Mouse (Mus musculus) forebrain, embryonic 11.5 days (tissue): ENCODE data around the gene Smyd3. TPM values are rescaled to one million over a fixed set of nuclear protein-coding genes. Genes with fewer than 3 reads are reported as not detected.
"Not testable (repeated sequence)": the region's sequence is repeated elsewhere in the genome, so short reads cannot be mapped to it uniquely, and the experiment has no call there.

Experiments used
- ATAC-seq: fragments of 200-750 bp; cut with Nextera tagmentation; replicated peaks from 2 replicates; pipeline ENCODE4 v1.8.0; 2017; ENCODE audit warnings: moderate TSS enrichment; ENCODE audit not compliant: low FRiP score
- DNase-seq: peaks from one replicate; pipeline ENCODE4 v3.0.0-alpha.2; 2017; ENCODE audit warnings: low spot score
- H3K27ac ChIP-seq: fragments of 300-500 bp; sonication (generic); 2 replicates; pipeline ENCODE4 v1.5.1; 2014; ENCODE audit warnings: low read depth, low read length
- H3K27me3 ChIP-seq: fragments of 300-500 bp; sonication (generic); 2 replicates; pipeline ENCODE4 v1.6.1; 2014; ENCODE audit warnings: mild to moderate bottlenecking, low read length, mixed read lengths; ENCODE audit not compliant: control insufficient read depth, insufficient read depth
- H3K36me3 ChIP-seq: fragments of 300-500 bp; sonication (generic); 2 replicates; pipeline ENCODE4 v1.6.1; 2014; ENCODE audit warnings: mild to moderate bottlenecking, low read length, moderate library complexity, mixed read lengths; ENCODE audit not compliant: control insufficient read depth, insufficient read depth
- H3K4me1 ChIP-seq: fragments of 300-500 bp; sonication (generic); replicated peaks from 2 replicates; pipeline ENCODE4 v1.6.1; 2014; ENCODE audit warnings: low read length, mixed read lengths; ENCODE audit not compliant: control insufficient read depth, insufficient read depth
- H3K4me2 ChIP-seq: fragments of 300-500 bp; sonication (generic); 2 replicates; pipeline ENCODE4 v1.6.1; 2014; ENCODE audit warnings: low read depth, mild to moderate bottlenecking, low read length, moderate library complexity, mixed read lengths; ENCODE audit not compliant: severe bottlenecking
- H3K4me3 ChIP-seq: fragments of 300-500 bp; sonication (generic); 2 replicates; pipeline ENCODE4 v1.5.1; 2014; ENCODE audit warnings: low read depth, low read length
- H3K9ac ChIP-seq: fragments of 300-500 bp; sonication (generic); 2 replicates; pipeline ENCODE4 v1.6.1; 2014; ENCODE audit warnings: low read length
- H3K9me3 ChIP-seq: fragments of 300-500 bp; sonication (generic); 2 replicates; pipeline ENCODE4 v1.6.1; 2016; ENCODE audit warnings: low read length, mixed read lengths; ENCODE audit not compliant: control insufficient read depth
- WGBS: fragments of 180-500 bp; shearing (Covaris S2); extraction: QIAGEN DNeasy Blood & Tissue Kit; methylation state at CpG from one replicate; pipeline ENCODE4 v1.1.7; 2014; 5-methylcytosine and 5-hydroxymethylcytosine counted together
- polyA plus RNA-seq: library from polyadenylated mRNA; unstranded; fragments of >200 nt; fragmentation: Nextera tagmentation; extraction: Ambion mirVana; gene quantifications from 2 replicates; pipeline ENCODE4 v1.2.1, GENCODE M21; 2014

Smyd3 gene
- polyA plus RNA-seq, 1 experiment from 2014 or later: 14.1 TPM

- no peaks in the 10 kb centered on the region for H3K4me1 ChIP-seq
- 90% methylated on average over 9 of the region's 9 CpGs for WGBS
These were observed 191.4 kb downstream of the Smyd3 start for GRCm38 (mm10) chr1:179326262-179326964.

DNA sequence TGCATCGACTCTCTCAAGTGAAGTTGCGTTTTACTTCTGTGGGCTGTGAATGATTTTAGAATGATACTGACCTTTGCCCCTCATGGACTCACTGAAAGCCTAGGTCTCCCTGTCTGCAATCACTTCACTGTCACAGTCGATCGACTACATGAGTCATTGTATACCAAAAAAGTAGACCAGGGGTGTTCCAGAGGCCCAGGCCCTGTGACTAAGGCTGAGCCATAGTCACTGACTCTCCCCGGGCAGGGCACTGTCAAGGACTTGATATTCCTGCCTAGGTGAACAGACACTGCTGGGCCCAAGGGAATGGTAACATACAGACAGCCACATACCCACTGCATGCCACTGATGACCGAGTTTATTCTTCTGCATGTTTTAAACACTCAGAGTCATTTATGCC, 193.6 kb downstream of the Smyd3 start:
- ATAC-seq (no peak), DNase-seq (no peak)
- 88% methylated on average over 6 of the region's 6 CpGs for WGBS
- Histone ChIP-seq H3K4me2 (no peak overlapping the region), H3K9ac (no peak overlapping the region), H3K27me3 (no peaks in the 10 kb centered on the region), H3K36me3 (no peaks in the 10 kb centered on the region), H3K4me1 (no peaks in the 10 kb centered on the region), H3K4me3 (no peak overlapping the region), H3K9me3 (no peaks in the 10 kb centered on the region), H3K27ac (no peak overlapping the region)

More at GRCm38 (mm10) chr1:179326262-179326964, 191.4 kb downstream of the Smyd3 start:
- ATAC-seq: no peak
- Histone ChIP-seq H3K36me3 (no peaks in the 10 kb centered on the region), H3K27ac (no peak overlapping the region), H3K9me3 (no peaks in the 10 kb centered on the region), H3K27me3 (no peaks in the 10 kb centered on the region), H3K9ac (no peak overlapping the region), H3K4me2 (no peak overlapping the region), H3K4me3 (no peak overlapping the region)
- no peak for DNase-seq

DNA sequence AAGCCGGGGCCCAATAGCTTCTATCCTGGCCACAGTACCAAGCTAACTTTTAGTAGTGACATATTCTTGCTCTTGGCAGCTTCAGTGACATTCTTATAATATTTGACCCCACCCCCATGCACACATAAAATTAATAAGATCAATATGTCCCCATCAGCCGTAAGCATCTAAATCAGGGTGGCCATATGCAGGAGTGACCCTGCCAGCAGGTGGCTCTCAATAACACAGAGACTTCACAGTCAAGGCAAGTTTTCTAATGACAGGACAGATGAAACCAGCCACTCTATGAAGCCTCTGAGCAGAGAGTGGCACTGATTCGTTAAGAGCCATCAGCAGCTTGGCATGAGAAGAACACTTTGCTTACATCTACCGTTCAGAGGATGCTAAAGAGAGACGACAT, 204.2 kb downstream of the Smyd3 start:
- Histone ChIP-seq H3K27ac (no peak overlapping the region), H3K27me3 (no peaks in the 10 kb centered on the region), H3K4me3 (no peak overlapping the region), H3K4me1 (no peaks in the 10 kb centered on the region), H3K9ac (no peak overlapping the region), H3K4me2 (no peak overlapping the region), H3K9me3 (no peaks in the 10 kb centered on the region), H3K36me3 (no peaks in the 10 kb centered on the region)
- DNase-seq (no peak), ATAC-seq (no peak)
- 87% methylated on average over 5 of the region's 5 CpGs for WGBS

DNA sequence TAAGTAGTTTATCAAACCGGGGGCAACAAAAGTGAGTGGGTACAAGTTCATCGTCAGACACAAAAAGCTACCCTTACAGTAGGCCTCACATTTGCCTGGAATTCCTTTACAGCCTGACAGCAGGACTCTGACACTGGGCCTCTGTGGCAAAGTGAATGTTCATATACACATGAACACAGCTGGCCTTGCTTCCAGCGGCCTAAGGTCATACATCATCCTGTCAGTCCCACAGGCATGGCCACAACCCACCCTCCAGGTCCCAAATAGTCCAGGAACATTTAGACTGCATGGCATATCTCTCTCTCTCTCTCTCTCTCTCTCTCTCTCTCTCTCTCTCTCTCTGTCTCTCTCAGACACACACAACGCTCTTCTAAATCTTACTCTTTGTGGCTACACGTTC, 208.4 kb downstream of the Smyd3 start:
- Histone ChIP-seq H3K27me3 (no peaks in the 10 kb centered on the region), H3K4me1 (no peaks in the 10 kb centered on the region), H3K9ac (no peak overlapping the region), H3K9me3 (no peaks in the 10 kb centered on the region), H3K27ac (no peak overlapping the region), H3K36me3 (no peaks in the 10 kb centered on the region), H3K4me2 (no peak overlapping the region), H3K4me3 (no peak overlapping the region)
- no peak for ATAC-seq
- DNase-seq: no peak
- 87% methylated on average over 5 of the region's 5 CpGs for WGBS

- ATAC-seq (no peak), DNase-seq (no peak)
- Histone ChIP-seq H3K4me3 (no peak overlapping the region), H3K9me3 (no peaks in the 10 kb centered on the region), H3K4me1 (no peaks in the 10 kb centered on the region), H3K27me3 (no peaks in the 10 kb centered on the region), H3K36me3 (no peaks in the 10 kb centered on the region), H3K27ac (no peak overlapping the region), H3K9ac (no peak overlapping the region), H3K4me2 (no peak overlapping the region)
- 83% methylated on average over 13 of the region's 13 CpGs for WGBS
These were observed 215.2 kb downstream of the Smyd3 start for GRCm38 (mm10) chr1:179302446-179303230.

GRCm38 (mm10) chr1:179295626-179296025, 222.2 kb downstream of the Smyd3 start:
- no peak overlapping the region for H3K4me3 ChIP-seq
- H3K4me2 ChIP-seq: no peak overlapping the region
- DNase-seq (no peak), ATAC-seq (no peak)
- no peaks in the 10 kb centered on the region for H3K36me3 ChIP-seq
- no peaks in the 10 kb centered on the region for H3K9me3 ChIP-seq
- no peaks in the 10 kb centered on the region for H3K27me3 ChIP-seq
- H3K27ac ChIP-seq: no peak overlapping the region
- 74% methylated on average over 6 of the region's 6 CpGs for WGBS
- H3K9ac ChIP-seq: no peak overlapping the region
- no peaks in the 10 kb centered on the region for H3K4me1 ChIP-seq

DNA sequence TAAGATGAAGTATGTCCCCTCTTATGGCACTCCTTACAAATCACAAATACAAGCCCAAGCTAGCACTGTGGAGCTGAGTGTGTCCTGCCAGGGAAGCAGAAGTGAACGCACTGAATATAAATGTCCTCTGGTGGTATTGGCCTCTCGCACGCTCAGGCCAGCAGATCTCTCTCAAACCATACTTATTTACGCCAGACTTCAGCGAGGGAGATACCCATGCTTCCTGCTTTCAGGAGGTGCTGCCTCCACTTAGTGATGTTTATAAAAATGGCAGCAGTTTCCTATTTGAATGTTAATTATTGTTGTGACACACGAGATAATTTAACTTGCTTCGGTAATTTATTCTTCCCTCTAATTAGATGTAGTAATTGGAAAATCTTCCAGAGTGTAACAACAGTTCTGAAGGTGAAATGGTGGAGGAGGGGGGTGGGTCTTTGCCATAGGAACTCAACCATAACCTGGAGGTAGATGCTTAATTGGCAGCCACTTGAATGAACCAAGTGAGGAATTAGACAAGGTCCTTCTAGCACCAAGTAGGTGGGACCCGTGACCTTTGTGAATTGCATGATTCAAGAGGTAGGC, 224.0 kb downstream of the Smyd3 start:
- no peak overlapping the region for H3K27ac ChIP-seq
- H3K4me3 ChIP-seq: no peak overlapping the region
- ATAC-seq (peak; percentile 69), DNase-seq (no peak)
- WGBS: 67% methylated on average over 8 of the region's 8 CpGs
- H3K9ac ChIP-seq: no peak overlapping the region
- H3K36me3 ChIP-seq: no peaks in the 10 kb centered on the region
- H3K4me1 ChIP-seq: no peaks in the 10 kb centered on the region
- H3K9me3 ChIP-seq: no peaks in the 10 kb centered on the region
- no peaks in the 10 kb centered on the region for H3K27me3 ChIP-seq
- H3K4me2 ChIP-seq: no peak overlapping the region

GRCm38 (mm10) chr1:179290181-179290580, 227.7 kb downstream of the Smyd3 start:
- H3K27ac ChIP-seq, DNase-seq, H3K9ac ChIP-seq, H3K36me3 ChIP-seq, H3K4me2 ChIP-seq, H3K9me3 ChIP-seq, ATAC-seq, H3K4me3 ChIP-seq, H3K27me3 ChIP-seq, H3K4me1 ChIP-seq: not testable (repeated sequence)
- 92% methylated on average over 6 of the region's 6 CpGs for WGBS
